Mouse (Mus musculus) cerebellum, adult 9-10 months (tissue): ENCODE results near the gene Gbgt1.
A peak's percentile ranks its signal among the peaks of the same experiment; 100 is the strongest.

ENCODE experiments used
- DNase-seq: peaks from one replicate; pipeline ENCODE4 v3.0.0; 2022

Gbgt1 gene

GRCm38 (mm10) chr2:28530311-28530710, 33.6 kb downstream of the Gbgt1 start:
- DNase-seq: peak; percentile 44

DNA sequence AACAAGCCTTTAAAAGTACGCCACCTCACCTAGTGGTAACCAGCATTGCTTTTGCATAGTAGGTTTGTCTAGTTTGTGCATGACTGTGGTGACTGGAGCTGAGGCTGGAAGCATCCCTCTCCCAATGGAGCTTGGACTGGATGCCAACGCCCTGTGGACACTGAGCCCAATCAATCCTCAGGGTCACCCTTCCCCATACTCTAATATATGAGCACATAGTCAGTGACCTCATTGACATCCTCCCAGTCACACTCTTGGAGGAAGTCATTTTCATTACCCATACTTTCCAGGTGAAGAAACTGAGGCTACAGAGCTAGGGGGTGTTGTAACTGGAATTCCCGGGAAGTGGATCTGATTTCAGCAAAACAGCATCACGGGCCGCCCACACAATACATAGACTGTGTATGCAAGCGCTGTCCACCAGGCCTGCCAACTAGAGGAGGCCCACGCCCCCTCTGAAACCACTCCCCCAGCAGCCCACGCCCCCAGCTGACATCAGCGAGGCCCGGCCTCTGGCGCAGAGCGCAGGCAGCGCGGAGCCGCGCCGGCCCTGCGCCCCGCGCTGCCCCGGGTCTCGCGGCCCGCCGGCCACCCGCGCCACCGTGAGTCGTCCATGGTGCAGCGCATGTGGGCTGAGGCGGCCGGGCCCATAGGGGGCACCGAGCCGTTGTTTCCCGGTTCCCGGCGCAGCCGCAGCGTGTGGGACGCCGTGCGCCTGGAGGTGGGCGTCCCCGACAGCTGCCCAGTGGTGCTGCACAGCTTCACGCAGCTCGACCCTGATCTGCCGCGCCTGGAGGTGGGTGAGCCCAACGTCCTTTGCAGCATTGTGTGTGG, 36.5 kb downstream of the Gbgt1 start:
- peak; percentile 92 for DNase-seq

DNA sequence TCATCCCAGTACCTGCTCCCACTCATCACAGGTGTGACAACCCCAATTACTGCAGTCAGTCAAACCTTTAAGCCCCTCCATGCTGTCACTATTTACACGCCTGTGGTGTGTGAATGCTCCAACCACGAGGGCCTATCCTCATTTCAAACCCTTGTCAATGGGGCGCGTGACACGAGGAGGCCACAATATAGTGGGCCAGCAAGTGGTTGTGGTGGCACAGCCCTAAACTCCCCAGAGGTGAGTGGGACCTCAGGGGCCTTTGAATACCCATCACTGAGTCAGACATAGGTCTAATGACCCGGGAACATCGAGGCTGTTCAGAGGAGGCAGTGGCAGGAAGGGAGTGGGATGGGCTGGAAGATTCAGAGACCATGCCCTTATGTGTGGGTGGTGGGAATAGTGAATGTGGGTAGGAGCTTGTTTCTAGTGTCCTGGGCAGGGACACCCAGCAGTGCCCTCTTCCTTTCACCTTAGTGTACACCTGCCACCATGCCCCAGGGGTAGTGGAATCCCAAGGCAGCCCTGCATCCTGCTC, 37.3 kb downstream of the Gbgt1 start:
- no peak for DNase-seq

DNA sequence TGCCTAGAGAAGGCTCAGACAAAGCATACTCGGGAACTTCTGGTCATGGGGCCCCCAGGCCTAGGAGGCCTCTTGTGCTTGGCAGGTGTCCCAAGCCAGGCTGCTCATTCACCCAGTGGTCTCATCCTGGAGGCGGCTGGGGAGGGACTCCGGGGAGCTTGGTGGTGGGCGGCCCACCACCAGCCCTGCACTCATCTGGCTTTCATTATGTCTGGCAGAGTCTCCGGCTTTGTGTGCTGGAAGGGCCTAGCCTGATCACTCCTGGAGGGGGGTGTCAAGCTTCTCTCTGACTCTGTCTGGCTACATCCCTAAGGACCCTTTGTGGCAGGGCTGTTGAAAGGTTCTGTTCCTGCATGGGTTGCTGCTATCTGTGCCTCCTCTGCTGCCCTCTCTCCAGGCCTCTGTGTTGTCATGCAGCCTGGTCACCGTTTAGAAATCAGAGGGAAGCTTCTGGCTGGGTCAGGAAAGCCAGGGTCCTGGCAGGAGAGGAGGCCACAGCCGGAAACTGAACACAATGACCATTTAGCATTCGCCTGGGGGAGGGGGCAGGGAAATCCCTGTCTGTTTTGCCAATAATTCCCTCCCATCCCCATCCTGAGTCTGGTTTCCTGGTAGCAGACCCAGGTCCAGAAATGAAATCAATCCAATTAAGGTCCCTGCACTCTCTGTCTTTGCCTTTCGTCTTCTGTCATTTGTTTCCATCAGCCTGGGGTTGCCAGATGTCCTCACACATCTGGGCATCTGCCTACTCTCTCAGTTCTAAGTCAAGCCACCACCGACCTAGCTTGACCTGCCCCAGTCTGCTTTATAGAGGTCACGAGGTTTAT, 38.0 kb downstream of the Gbgt1 start:
- DNase-seq: no peak

DNA sequence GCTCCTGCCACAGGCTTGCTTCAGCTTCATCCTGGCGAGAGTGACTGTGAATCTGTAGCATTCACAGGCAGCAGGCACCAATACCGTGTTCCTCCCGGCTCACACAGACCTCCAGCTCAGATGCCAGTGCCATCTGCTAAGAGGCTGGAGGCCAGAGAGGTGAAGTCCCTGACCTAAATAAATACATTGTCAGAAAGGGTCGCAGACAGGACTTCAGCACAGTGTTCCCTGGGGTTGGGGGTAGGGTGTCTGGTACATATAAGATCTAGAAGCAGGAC, 38.5 kb downstream of the Gbgt1 start:
- DNase-seq: peak; percentile 88

DNA sequence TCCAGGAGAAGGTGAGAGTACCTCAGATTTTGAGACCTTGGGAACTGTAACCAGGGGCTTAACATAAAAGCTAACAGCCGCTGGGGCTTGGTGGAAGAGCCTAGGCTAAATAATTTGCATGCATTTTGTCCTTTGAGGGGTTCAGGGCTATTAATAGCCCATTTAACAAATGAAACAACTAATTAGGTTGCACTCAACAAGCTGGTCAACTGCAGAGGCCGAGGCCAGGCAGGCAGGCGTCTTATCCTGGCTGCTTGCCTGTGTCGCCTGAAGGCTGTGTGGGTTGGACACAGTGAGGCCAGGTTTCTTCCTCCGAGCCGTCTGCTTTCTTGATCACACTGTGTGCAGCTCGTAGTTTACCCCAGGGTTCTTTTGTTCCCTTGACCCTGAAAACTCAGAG, 39.0 kb downstream of the Gbgt1 start:
- DNase-seq: peak; percentile 88

- DNase-seq: no peak
Measured at GRCm38 (mm10) chr2:28536166-28536565, 39.5 kb downstream of the Gbgt1 start.

GRCm38 (mm10) chr2:28536766-28537633, 40.3 kb downstream of the Gbgt1 start:
- DNase-seq: peak; percentile 66

DNA sequence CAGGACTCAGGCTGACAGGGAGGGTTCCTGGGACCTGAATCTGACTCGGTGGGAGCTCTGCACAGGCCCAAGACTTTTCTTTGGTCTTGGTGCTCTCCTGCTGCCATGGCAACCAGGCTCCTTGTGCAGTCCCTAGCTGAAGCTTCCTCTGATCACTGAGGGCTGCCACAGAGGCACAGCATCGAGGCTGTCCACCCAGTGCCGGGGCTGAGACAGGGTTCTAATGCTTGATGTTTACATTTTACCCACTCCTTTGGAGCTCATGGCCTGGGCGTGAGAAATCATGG, 40.9 kb downstream of the Gbgt1 start:
- peak; percentile 57 for DNase-seq

DNA sequence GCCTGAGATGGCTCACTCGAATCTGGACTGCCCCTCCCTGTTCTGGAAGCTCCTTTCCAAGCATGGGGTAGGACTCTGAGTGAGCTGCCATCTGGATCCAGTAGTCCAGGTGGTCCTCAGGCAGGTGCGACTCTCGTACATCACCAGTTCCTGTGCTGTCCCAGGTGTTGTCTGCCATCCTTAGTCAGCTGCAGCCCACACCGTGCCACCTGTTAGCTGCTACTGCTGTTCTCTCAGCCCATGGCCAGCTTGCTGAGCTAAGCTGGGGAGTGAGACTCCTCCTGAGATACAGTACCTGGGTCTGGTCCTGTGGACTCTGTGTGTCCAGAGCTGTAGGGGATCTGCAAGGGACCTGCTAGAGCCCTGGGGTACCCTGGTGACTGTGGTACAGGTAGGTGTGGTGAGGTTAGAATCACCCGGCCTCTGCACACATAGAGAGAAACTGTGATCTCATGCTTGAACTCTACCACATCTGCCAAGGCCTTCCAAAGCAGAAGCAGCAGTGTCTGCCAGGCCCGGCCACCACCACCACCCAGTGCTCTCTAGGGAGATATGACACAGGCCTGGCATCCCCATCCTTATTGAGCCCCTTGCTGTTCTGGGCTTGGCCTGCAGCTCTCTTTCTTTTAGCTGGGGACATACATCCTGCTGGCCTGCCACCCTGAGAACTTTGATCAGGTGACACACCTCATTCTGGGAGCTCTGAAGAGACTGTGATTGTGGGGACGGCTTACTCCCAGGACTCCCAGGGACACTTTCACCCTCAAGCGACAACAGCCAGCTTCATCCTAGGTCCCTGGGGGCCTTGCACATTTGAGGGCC, 41.5 kb downstream of the Gbgt1 start:
- DNase-seq: peak; percentile 58

GRCm38 (mm10) chr2:28538817-28539128, 42.1 kb downstream of the Gbgt1 start:
- DNase-seq: peak; percentile 68

- DNase-seq: peak; percentile 76
Measured at GRCm38 (mm10) chr2:28539206-28539605, 42.5 kb downstream of the Gbgt1 start.

DNA sequence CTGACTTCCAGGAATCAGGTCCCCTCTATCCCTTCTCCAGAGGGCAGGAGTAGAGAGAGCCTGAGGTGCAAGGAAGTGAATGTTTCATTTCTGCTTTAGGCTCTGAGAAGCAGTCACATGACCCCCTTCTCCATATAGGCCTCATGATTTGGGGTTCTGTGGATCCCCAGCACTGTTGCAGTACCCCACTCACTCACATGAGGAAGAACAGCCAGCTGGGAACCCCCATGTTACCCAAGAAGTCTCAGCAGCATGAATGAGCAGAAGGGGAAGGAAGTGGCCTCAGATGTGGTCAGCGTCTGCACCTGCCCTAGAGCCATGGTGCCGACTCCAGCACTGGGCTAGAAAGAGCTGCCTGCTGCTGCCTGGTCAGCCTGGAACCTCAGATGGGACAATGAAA, 43.3 kb downstream of the Gbgt1 start:
- no peak for DNase-seq

DNA sequence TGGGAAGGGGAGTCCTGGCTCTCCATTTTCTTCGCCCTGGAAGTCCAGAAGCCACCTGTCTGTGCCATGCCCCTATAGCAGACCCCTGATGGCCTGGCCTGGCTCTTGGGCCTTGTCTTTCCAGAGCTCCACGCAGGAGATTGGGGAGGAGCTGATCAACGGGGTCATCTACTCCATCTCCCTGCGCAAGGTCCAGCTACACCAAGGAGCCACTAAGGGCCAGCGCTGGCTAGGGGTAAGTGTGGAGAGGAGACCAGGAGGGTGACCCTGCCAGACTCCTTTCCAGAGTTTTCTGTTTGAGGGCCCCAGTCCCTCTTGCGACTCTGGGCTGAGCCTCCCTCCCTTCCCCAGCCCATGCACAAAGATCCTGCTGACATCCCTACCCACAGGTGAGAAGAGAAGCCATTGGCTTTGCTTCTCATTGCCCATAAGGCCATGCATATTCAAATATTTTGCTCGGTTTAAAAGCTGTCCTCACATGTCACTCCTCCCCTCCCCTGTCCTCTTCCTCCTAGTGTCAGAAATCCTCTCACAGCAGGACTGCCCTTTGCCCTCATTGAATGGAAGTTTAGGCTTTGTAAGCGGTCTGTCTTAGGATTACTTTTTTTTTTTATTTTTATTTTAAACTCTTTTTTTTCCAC, 44.0 kb downstream of the Gbgt1 start:
- DNase-seq: no peak

- peak; percentile 94 for DNase-seq
Measured at GRCm38 (mm10) chr2:28543894-28544293, 47.2 kb downstream of the Gbgt1 start.

- peak; percentile 85 for DNase-seq
Measured at GRCm38 (mm10) chr2:28545976-28546375, 49.3 kb downstream of the Gbgt1 start.

DNA sequence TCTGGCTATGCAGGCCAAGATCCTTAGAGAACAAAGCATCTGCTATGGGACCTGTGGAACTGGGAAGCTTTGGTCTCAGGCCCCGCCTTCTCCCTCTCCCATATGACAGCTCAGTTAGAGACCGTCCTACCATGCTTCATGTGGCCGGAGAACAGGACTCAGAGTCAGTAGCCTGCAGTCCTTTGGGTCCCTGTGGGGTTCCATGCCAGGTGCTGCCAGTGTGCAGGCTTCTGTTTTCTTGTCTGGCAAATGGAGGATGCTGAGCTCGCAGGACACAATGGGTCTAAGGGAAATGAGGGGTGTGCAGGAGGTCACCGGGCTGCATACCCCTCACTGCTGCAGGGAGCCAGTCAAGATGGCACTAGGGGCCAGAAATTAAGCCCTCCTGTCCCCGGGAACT, 49.9 kb downstream of the Gbgt1 start:
- DNase-seq: peak; percentile 54

DNA sequence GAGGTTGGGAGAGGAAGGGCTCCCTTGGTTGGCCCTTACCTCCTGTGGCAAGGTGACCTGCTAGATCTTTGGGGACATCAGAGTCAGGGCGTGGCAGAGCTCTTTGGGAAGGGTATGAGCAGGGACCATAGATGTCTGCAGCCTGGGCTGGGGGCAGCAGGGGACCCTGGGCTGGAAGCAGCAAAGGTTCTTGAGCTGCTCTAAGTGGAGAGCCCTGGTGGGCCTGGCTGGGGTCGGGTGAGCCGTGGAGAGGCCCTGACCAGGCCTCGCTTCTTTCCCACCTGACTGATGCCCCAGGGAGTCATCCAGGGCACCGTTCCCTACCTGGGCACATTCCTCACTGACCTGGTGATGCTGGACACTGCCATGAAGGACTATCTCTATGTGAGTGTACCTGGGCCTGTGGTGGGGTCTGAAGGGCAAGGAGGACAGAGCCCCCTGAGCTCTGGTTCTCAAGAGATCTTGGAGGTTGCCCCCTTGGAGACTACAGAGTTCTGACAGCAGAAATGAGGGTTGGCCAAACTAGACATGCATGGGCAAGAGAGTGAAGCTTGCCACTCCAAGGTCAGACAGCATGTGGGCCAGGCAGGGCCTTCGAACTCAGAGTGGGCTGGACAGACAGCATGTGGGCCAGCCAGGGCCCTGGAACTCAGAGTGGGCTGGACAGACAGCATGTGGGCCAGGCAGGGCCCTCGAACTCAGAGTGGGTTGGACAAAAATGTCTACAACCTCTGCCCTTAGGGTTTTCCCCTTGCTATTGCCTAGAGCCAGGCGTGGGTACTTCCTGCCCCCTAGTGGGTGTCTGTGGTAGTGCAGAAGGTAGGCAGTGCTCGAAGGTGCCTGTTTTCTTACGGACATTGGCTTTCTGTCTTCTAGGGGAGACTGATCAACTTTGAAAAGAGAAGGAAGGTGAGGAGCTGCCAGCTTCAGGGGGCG, 50.8 kb downstream of the Gbgt1 start:
- peak; percentile 88 for DNase-seq

DNA sequence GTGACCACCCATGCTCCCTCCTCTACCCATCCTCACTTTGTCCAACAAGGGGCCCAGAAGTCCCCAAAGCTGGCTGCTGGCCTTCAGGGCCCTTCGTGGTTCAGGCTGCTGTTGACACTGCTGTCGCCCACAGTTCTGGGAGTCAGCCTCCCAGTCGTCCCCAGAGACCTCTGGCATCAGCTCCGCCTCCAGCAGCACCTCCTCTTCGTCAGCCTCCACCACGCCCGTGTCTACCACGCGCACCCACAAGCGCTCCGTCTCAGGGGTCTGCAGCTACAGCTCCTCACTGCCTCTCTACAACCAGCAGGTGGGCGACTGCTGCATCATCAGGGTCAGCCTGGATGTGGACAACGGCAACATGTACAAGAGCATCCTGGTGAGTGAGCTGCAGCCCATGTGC, 52.5 kb downstream of the Gbgt1 start:
- DNase-seq: peak; percentile 45

- DNase-seq: no peak
Measured at GRCm38 (mm10) chr2:28552301-28552700, 55.6 kb downstream of the Gbgt1 start.
